Mouse (Mus musculus) testis, adult 2 months (tissue): Measurements from ENCODE around the gene Foxn1.

Source experiments
- CTCF ChIP-seq: fragments of 200-500 bp; IDR thresholded peaks from 2 replicates; pipeline ENCODE4 v1.5.1; 2012; ENCODE audit warnings: low read depth, mild to moderate bottlenecking, inconsistent platforms, low read length, moderate library complexity; ENCODE audit not compliant: control insufficient read depth, insufficient read depth, insufficient replicate concordance
- POLR2A ChIP-seq: fragments of 200-500 bp; IDR thresholded peaks from 2 replicates; pipeline ENCODE4 v1.6.1; 2012; ENCODE audit warnings: low read depth, mild to moderate bottlenecking, inconsistent platforms, low read length, moderate library complexity; ENCODE audit not compliant: control insufficient read depth

DNA sequence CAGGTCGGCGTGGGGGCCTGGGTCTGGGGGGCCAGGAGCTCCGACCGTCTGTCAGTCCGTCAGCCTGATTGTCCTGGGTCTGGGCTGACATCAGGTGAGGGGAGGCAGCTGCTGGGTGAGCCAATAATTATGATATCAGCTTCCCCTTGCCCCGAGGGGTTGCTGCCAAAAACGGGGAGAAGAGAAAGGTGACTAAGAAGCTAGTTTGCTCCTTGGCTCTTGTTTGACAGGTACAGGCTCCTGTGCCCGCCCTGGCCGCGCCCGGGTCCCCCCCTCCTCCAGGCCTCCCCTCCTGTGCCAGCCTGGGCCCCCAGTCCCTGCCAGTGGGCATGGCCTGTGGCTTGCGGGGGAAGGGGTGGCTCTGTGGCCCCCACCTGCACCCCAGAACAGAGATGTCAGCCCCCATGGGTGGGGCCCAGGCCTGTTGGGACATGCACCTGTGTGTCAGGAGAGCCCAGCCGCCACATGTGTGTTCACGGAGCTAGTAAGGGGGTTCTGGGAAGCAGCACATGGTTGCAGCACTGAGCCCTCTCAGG, at the start of gene Foxn1:
- TF ChIP-seq CTCF (no peak), POLR2A (no peak)
